ENCODE assay signal across 20 mouse cellular contexts in the genomic region with DNA sequence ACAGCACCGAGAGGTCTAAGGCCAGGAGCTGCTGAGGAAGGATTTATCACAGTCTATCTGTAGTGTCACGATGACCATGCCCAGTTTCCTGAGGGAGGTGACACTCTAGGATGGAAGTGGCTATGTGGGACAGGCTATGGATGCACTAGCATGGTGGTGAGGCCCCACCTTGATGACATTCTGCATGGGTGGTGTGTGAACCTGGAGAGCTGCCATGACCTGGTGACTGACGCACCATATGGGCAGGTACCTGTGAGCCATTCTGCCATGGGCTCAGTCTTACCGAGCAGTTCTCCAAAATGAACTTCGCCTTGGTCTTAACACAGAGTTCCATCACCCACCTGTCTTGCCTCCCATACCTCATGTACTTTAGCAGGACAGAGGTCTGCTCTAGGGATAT. TPM values are rescaled to one million over a fixed set of nuclear protein-coding genes. Genes with fewer than 3 reads are reported as not detected.
DNase-seq lines count a peak whose midpoint lies in the region; ATAC-seq and TF ChIP-seq lines count a peak whose summit lies in the region.
"Had no signal": no experiment of that assay in that cellular context is flagged by ENCODE, and none has a peak within 500 bp of the region (broad histone marks: within the 10 kb centered on the region; RNA-seq: fewer than 3 reads in every experiment).

No protein-coding gene starts in this region.

- no peaks in the 10 kb centered on the region for H3K36me3 ChIP-seq in heart, embryonic 15.5 days
- H3K36me3 ChIP-seq in liver, postnatal 0 days (replicated peaks; ENCODE audit: insufficient read depth, low read length), result no peaks in the 10 kb centered on the region
- H3K36me3 ChIP-seq in intestine, embryonic 15.5 days, result no peaks in the 10 kb centered on the region
- peaks cover 11% of the 10 kb centered on the region; the same call in 1 of the 2 replicates for H3K36me3 ChIP-seq in limb, embryonic 10.5 days
- H3K36me3 ChIP-seq: embryonic facial prominence, embryonic 12.5 days; forebrain, embryonic 15.5 days; limb, embryonic 13.5 days; midbrain, embryonic 10.5 days; stomach, embryonic 15.5 days had no signal

- no peak overlapping the region for H3K9ac ChIP-seq in heart, embryonic 15.5 days
- H3K9ac ChIP-seq in liver, postnatal 0 days (replicated peaks), result no peak overlapping the region
- H3K9ac ChIP-seq in intestine, embryonic 15.5 days, result no peak overlapping the region
- H3K9ac ChIP-seq: embryonic facial prominence, embryonic 12.5 days; forebrain, embryonic 15.5 days; limb, embryonic 13.5 days; stomach, embryonic 15.5 days had no signal

- H3K9me3 ChIP-seq in heart, embryonic 15.5 days (replicated peaks), result no peaks in the 10 kb centered on the region
- H3K9me3 ChIP-seq in liver, postnatal 0 days (ENCODE audit: low read length), result no peaks in the 10 kb centered on the region
- no peaks in the 10 kb centered on the region for H3K9me3 ChIP-seq in intestine, embryonic 15.5 days
- H3K9me3 ChIP-seq in limb, embryonic 10.5 days (replicated peaks), result no peaks in the 10 kb centered on the region
- H3K9me3 ChIP-seq: embryonic facial prominence, embryonic 12.5 days; forebrain, embryonic 15.5 days; limb, embryonic 13.5 days; midbrain, embryonic 10.5 days; stomach, embryonic 15.5 days had no signal

- H3K27ac ChIP-seq in heart, embryonic 15.5 days, result peak overlapping the region; percentile 71; the same call in 1 of the 2 replicates
- H3K27ac ChIP-seq in liver, postnatal 0 days (ENCODE audit: low read depth), result peak overlapping the region; percentile 48; the same call in 1 of the 2 replicates
- H3K27ac ChIP-seq in intestine, embryonic 15.5 days, result no peak overlapping the region
- peak overlapping the region; percentile 42; the same call in 1 of the 2 replicates for H3K27ac ChIP-seq in limb, embryonic 10.5 days
- H3K27ac ChIP-seq: forebrain, embryonic 15.5 days; midbrain, embryonic 10.5 days had no signal

- WGBS in heart, embryonic 15.5 days, result 76% methylated on average over 5 of the region's 5 CpGs
- 72% methylated on average over 5 of the region's 5 CpGs for WGBS in liver, postnatal 0 days (ENCODE audit: insufficient replicate concordance)
- WGBS in intestine, embryonic 15.5 days, result 85% methylated on average over 5 of the region's 5 CpGs
- WGBS in limb, embryonic 10.5 days, result 88% methylated on average over 5 of the region's 5 CpGs

- no peak for ATAC-seq in heart, embryonic 15.5 days (replicated peaks; ENCODE audit: insufficient number of reproducible peaks, insufficient read depth, low FRiP score, low read depth)
- no peak for ATAC-seq in liver, postnatal 0 days
- ATAC-seq in intestine, embryonic 15.5 days, result peak; percentile 8; the same call in 1 of the 2 replicates
- ATAC-seq: forebrain, embryonic 15.5 days had no signal

- H3K4me1 ChIP-seq in heart, embryonic 15.5 days (replicated peaks), result peaks cover 55% of the 10 kb centered on the region
- no peaks in the 10 kb centered on the region; the same call in 1 of the 2 replicates for H3K4me1 ChIP-seq in liver, postnatal 0 days (ENCODE audit: insufficient read depth)
- peaks cover 43% of the 10 kb centered on the region for H3K4me1 ChIP-seq in intestine, embryonic 15.5 days (replicated peaks)
- peaks cover 61% of the 10 kb centered on the region for H3K4me1 ChIP-seq in limb, embryonic 10.5 days

- H3K4me2 ChIP-seq in heart, embryonic 15.5 days, result no peak overlapping the region
- H3K4me2 ChIP-seq in liver, postnatal 0 days (ENCODE audit: low read depth, low read length), result no peak overlapping the region
- H3K4me2 ChIP-seq in intestine, embryonic 15.5 days (replicated peaks), result no peak overlapping the region
- H3K4me2 ChIP-seq: embryonic facial prominence, embryonic 12.5 days; forebrain, embryonic 15.5 days; limb, embryonic 13.5 days; stomach, embryonic 15.5 days had no signal

- TF ChIP-seq EP300 in liver, postnatal 0 days (IDR thresholded peaks at IDR 0.05; ENCODE audit: low read depth), result no peak

- H3K4me3 ChIP-seq in heart, embryonic 15.5 days, result no peak overlapping the region
- no peak overlapping the region for H3K4me3 ChIP-seq in liver, postnatal 0 days (ENCODE audit: low read depth, low read length)
- no peak overlapping the region for H3K4me3 ChIP-seq in intestine, embryonic 15.5 days (replicated peaks)
- no peak overlapping the region for H3K4me3 ChIP-seq in limb, embryonic 10.5 days
- H3K4me3 ChIP-seq: embryonic facial prominence, embryonic 12.5 days; forebrain, embryonic 15.5 days; left cerebral cortex, adult 2 months; limb, embryonic 13.5 days; midbrain, embryonic 10.5 days; stomach, embryonic 15.5 days had no signal

- no peak for DNase-seq in heart, postnatal 10 days
- DNase-seq in liver, postnatal 0 days, result no peak
- DNase-seq in liver, result no peak
- DNase-seq in limb, embryonic 10.5 days (ENCODE audit: low spot score), result no peak
- DNase-seq in frontal cortex, postnatal 10 days (ENCODE audit: low spot score in 2 of 2), result no peak
- DNase-seq: cerebellum, adult 8-10 months; spleen, adult 18-20 months; thymus, postnatal 25 days had no signal

- peaks cover 2% of the 10 kb centered on the region; the same call in 1 of the 2 replicates for H3K27me3 ChIP-seq in heart, embryonic 15.5 days
- no peaks in the 10 kb centered on the region for H3K27me3 ChIP-seq in liver, postnatal 0 days (ENCODE audit: insufficient read depth, low read length)
- no peaks in the 10 kb centered on the region for H3K27me3 ChIP-seq in intestine, embryonic 15.5 days (replicated peaks)
- H3K27me3 ChIP-seq in limb, embryonic 10.5 days (ENCODE audit: low read depth, poor library complexity, severe bottlenecking), result no peaks in the 10 kb centered on the region
- H3K27me3 ChIP-seq: embryonic facial prominence, embryonic 12.5 days; forebrain, embryonic 15.5 days; stomach, embryonic 15.5 days had no signal

- TF ChIP-seq CTCF in liver, postnatal 0 days (IDR thresholded peaks at IDR 0.05; ENCODE audit: low read depth), result no peak

- intact Hi-C loops in heart, postnatal 10 days (cut with DNase I), result no loop called here

RNA-seq across cellular contexts. Expression of gene Adamtsl2, which starts 8.4 kb away (rescaled TPM):
- polyA plus RNA-seq in heart, embryonic 15.5 days (2015; fragmentation: Nextera tagmentation; extraction: Ambion mirVana), result 12.3 and 13.8 TPM in 2 replicates
- total RNA-seq in heart, postnatal 10 days (2021), result 10 to 100 TPM in 1 of 2 experiments, 1 to 10 TPM in 1; 8.7 to 19.4 TPM
- 1.1 and 1.2 TPM in 2 replicates for polyA plus RNA-seq in liver, postnatal 0 days (2015; fragmentation: Nextera tagmentation; extraction: Ambion mirVana)
- 2.0 and 2.2 TPM in 2 replicates for polyA plus RNA-seq in intestine, embryonic 15.5 days (2015; fragmentation: Nextera tagmentation; extraction: Ambion mirVana)
- 3.5 and 9.1 TPM in 2 replicates for polyA plus RNA-seq in limb, embryonic 10.5 days (2016; fragmentation: Nextera tagmentation; extraction: Ambion mirVana)
- total RNA-seq: common myeloid progenitor, adult 5-6 weeks had no signal

RNA-seq across cellular contexts. Expression of gene Mymk, which starts 15.6 kb away (rescaled TPM):
- 0.18 and 0.42 TPM in 2 replicates for polyA plus RNA-seq in heart, embryonic 15.5 days (2015; fragmentation: Nextera tagmentation; extraction: Ambion mirVana)
- under 1 TPM in 1 of 2 experiments, not detected in 1; 0.22 TPM for total RNA-seq in heart, postnatal 10 days (2021)
- polyA plus RNA-seq in liver, postnatal 0 days (2015; fragmentation: Nextera tagmentation; extraction: Ambion mirVana), result 0.49 TPM in 1 of 2 replicates, not detected in the other
- 0.15 and 0.24 TPM in 2 replicates for polyA plus RNA-seq in intestine, embryonic 15.5 days (2015; fragmentation: Nextera tagmentation; extraction: Ambion mirVana)
- polyA plus RNA-seq in limb, embryonic 10.5 days (2016; fragmentation: Nextera tagmentation; extraction: Ambion mirVana), result 0.16 and 1.5 TPM in 2 replicates
- total RNA-seq: common myeloid progenitor, adult 5-6 weeks; ES-E14 had no signal
- polyA plus RNA-seq: midbrain, embryonic 10.5 days had no signal

RNA-seq across cellular contexts. Expression of gene Fam163b, which starts 54.7 kb away (rescaled TPM):
- 0.39 and 0.67 TPM in 2 replicates for polyA plus RNA-seq in heart, embryonic 15.5 days (2015; fragmentation: Nextera tagmentation; extraction: Ambion mirVana)
- total RNA-seq in heart, postnatal 10 days (2021), result under 1 TPM; 0.37 to 0.38 TPM
- polyA plus RNA-seq in liver, postnatal 0 days (2015; fragmentation: Nextera tagmentation; extraction: Ambion mirVana), result not detected in 2 replicates
- 0.21 and 0.26 TPM in 2 replicates for polyA plus RNA-seq in intestine, embryonic 15.5 days (2015; fragmentation: Nextera tagmentation; extraction: Ambion mirVana)
- 0.48 and 0.79 TPM in 2 replicates for polyA plus RNA-seq in limb, embryonic 10.5 days (2016; fragmentation: Nextera tagmentation; extraction: Ambion mirVana)
- total RNA-seq: common myeloid progenitor, adult 5-6 weeks; ES-E14; gastrocnemius, adult 18-20 months had no signal
- polyA plus RNA-seq: kidney, embryonic 14.5 days had no signal

RNA-seq across cellular contexts. Expression of gene Slc2a6, which starts 59.8 kb away (rescaled TPM):
- 0.26 and 0.57 TPM in 2 replicates for polyA plus RNA-seq in heart, embryonic 15.5 days (2015; fragmentation: Nextera tagmentation; extraction: Ambion mirVana)
- total RNA-seq in heart, postnatal 10 days (2021), result under 1 TPM in 1 of 2 experiments, not detected in 1; 0.14 TPM
- 0.31 and 0.47 TPM in 2 replicates for polyA plus RNA-seq in liver, postnatal 0 days (2015; fragmentation: Nextera tagmentation; extraction: Ambion mirVana)
- polyA plus RNA-seq in intestine, embryonic 15.5 days (2015; fragmentation: Nextera tagmentation; extraction: Ambion mirVana), result 0.97 and 1.3 TPM in 2 replicates
- polyA plus RNA-seq in limb, embryonic 10.5 days (2016; fragmentation: Nextera tagmentation; extraction: Ambion mirVana), result 0.49 and 0.91 TPM in 2 replicates
